Mouse (Mus musculus) thymus, postnatal 0 days (tissue): ENCODE data around the gene Nutf2. TPM values are rescaled to one million over a fixed set of nuclear protein-coding genes. Genes with fewer than 3 reads are reported as not detected.
"Not testable (repeated sequence)": the region's sequence is repeated elsewhere in the genome, so short reads cannot be mapped to it uniquely, and the experiment has no call there.

Experiments used
- DNase-seq: peaks from one replicate; pipeline ENCODE4 v3.0.0-alpha.2; 2015; ENCODE audit warnings: low spot score
- polyA plus RNA-seq: library from polyadenylated mRNA; unstranded; fragments of >200 nt; fragmentation: Nextera tagmentation; extraction: Ambion mirVana; gene quantifications from 2 replicates; pipeline ENCODE4 v1.2.1, GENCODE M21; 2015

Gene Nutf2
- polyA plus RNA-seq = 169 and 192 TPM in 2 replicates

- peak; percentile 96 for DNase-seq
Measured at GRCm38 (mm10) chr8:105860143-105860981, at the start of gene Nutf2. Gene Nutf2, plus strand, starts transcription at chr8:105860580.

GRCm38 (mm10) chr8:105811061-105811460, 49.3 kb upstream of the Nutf2 start:
- DNase-seq = no peak

- DNase-seq = no peak
Measured at GRCm38 (mm10) chr8:105811543-105811942, 48.8 kb upstream of the Nutf2 start.

- DNase-seq = no peak
Measured at GRCm38 (mm10) chr8:105812511-105812910, 47.9 kb upstream of the Nutf2 start.

GRCm38 (mm10) chr8:105813241-105813640, 47.1 kb upstream of the Nutf2 start:
- DNase-seq = no peak

GRCm38 (mm10) chr8:105819659-105820058, 40.7 kb upstream of the Nutf2 start:
- no peak for DNase-seq

- DNase-seq = no peak
Measured at GRCm38 (mm10) chr8:105820925-105821324, 39.5 kb upstream of the Nutf2 start.

- no peak for DNase-seq
Measured at GRCm38 (mm10) chr8:105825506-105825905, 34.9 kb upstream of the Nutf2 start.

GRCm38 (mm10) chr8:105826379-105826778, 34.0 kb upstream of the Nutf2 start:
- DNase-seq = peak; percentile 17

GRCm38 (mm10) chr8:105826861-105827848, 33.2 kb upstream of the Nutf2 start, which contains the start of the genes Ranbp10 and Tsnaxip1:
Gene Ranbp10, minus strand, starts transcription at chr8:105827350.
Gene Tsnaxip1, plus strand, starts transcription at chr8:105827731.
- peak; percentile 99 for DNase-seq

- DNase-seq = not testable (repeated sequence)
Measured at GRCm38 (mm10) chr8:105833740-105834139, 26.6 kb upstream of the Nutf2 start.

GRCm38 (mm10) chr8:105835318-105835717, 25.1 kb upstream of the Nutf2 start:
- DNase-seq = peak; percentile 86

- no peak for DNase-seq
Measured at GRCm38 (mm10) chr8:105836991-105837390, 23.4 kb upstream of the Nutf2 start.

GRCm38 (mm10) chr8:105839209-105839608, 21.2 kb upstream of the Nutf2 start:
- DNase-seq = no peak

- DNase-seq = no peak
Measured at GRCm38 (mm10) chr8:105846678-105847077, 13.7 kb upstream of the Nutf2 start.

GRCm38 (mm10) chr8:105850014-105850413, 10.4 kb upstream of the Nutf2 start:
- no peak for DNase-seq

- no peak for DNase-seq
Measured at GRCm38 (mm10) chr8:105850611-105851010, 9.8 kb upstream of the Nutf2 start.

GRCm38 (mm10) chr8:105851651-105852143, 8.7 kb upstream of the Nutf2 start:
- peak; percentile 92 for DNase-seq

GRCm38 (mm10) chr8:105852146-105852729, 8.1 kb upstream of the Nutf2 start:
- no peak for DNase-seq

- no peak for DNase-seq
Measured at GRCm38 (mm10) chr8:105853178-105853577, 7.2 kb upstream of the Nutf2 start, which contains the start of gene Cenpt. Gene Cenpt, minus strand, starts transcription at chr8:105853278.

GRCm38 (mm10) chr8:105854303-105854702, 6.1 kb upstream of the Nutf2 start:
- no peak for DNase-seq
